Mouse (Mus musculus): ENCODE data around the gene Bloc1s3. TPM values are rescaled to one million over a fixed set of nuclear protein-coding genes. Genes with fewer than 3 reads are reported as not detected.
A peak's percentile ranks its signal among the peaks of the same experiment; 100 is the strongest.
"Not testable (repeated sequence)": the region's sequence is repeated elsewhere in the genome, so short reads cannot be mapped to it uniquely, and the experiment has no call there.

Gene Bloc1s3
- total RNA-seq, 2 experiments from 2014 or later, result 7.6 to 7.8 TPM

DNA sequence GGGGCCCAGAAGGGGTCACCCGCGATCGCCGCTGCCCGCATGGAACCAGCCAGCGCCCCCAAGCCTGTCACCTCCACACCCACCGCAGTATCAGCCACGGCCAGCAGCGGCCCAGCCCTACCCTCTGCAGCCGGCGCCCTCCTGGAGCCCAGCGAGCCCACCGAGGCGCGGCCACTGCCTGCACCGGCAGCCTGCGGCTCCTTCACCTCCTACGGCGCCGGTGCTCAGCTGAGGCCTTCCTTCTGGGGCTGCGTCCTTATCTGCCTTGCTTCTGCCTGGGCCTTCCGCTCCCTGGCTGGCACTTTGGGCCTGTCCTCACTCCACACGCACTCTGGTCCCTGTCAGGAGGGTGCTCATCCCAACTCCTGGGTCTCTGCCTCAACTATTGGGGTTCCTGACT lies 11.9 kb upstream of the Bloc1s3 start:
- DNase-seq (ENCODE audit: low spot score in 2 of 2), result no peak

DNA sequence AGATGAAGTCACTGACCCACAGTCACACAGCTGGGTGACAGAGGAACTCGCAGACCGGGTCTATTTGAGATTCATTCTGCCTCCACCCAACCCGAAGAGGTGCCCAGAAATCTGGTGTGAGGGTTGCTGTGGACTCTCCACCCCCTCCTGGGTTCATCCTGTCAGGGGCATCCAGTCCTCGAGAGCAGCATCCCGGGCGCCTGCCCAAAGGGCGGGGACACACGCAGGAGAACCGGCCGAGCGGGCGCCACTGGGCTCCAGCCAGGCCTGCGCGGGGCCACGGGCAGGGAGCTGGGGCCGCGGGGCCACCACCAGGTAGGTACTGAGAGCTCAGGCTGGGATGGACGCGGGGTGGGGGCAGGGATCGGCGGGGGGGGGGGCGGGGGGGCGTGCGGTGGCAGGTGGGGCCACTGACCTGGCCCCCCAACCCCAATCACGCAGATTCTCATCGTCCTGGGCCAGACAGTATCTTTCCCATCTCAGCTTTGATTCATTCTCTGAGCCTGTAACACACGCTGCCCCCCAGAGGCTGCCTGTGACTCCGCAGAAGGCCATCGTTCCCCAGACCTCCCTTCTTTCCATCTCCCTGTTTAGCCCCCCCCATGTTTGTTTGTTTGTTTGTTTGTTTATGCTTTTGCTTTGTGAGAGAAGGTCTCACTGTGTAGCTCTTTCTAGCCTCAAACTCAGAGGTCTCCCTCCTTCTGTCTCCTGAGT lies 9.6 kb upstream of the Bloc1s3 start, which contains the start of gene Nkpd1:
Gene Nkpd1 (plus strand): TSS at position 187 of the 714 bp plus-strand sequence.
- DNase-seq (ENCODE audit: low spot score in 2 of 2), result no peak

DNA sequence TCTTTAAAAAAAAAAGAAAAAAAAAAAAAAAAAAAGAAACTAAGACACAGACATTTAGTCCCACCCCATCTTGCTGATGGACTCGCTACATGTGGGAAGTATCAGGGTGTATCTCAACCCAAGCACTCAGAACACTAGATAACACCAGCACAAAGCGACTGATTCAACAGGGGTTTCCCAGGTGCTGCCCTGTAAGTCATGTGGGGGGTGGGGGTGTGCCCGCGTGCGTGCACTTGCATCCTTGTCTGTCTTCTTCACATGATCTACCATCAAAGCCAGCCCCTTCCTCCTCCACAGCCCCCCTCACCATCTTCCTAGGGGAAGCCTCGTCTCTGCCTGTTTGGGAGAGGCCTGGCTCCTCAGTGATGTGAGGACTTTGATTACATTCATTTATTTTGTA lies 4.2 kb upstream of the Bloc1s3 start:
- DNase-seq (ENCODE audit: low spot score in 2 of 2), result no peak

DNA sequence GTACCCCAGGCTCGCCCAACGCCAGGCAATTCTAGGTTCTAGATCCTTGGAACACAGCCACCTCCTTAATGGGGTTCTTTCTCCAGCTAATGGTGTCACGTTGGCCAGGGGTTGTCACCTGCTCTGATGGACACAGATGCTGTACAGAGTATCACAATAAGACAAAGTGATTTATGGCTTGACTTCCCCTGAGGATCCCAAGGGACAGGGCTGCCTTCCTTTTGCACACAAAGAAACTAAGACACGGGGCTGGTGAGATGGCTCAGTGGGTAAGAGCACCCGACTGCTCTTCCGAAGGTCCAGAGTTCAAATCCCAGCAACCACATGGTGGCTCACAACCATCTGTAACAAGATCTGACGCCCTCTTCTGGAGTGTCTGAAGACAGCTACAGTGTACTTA lies 3.8 kb upstream of the Bloc1s3 start:
- DNase-seq (ENCODE audit: low spot score in 2 of 2), result not testable (repeated sequence)

DNA sequence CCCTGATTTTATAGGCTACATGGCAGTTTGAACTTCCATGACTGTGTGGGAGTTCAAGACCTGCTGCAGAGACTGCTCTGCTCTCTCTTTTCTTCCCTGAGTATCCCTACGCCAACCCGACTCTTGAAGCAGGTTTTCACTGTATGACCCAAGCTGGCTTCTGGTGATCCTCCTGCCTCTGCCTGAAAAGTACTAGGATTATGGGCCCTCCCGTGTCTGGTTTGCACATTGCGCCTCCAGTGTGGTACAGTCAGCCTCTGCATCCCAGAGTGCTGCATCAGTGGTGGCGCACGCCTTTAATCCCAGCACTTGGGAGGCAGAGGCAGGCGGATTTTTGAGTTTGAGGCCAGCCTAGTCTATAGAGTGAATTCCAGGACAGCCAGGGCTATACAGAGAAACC lies 1.6 kb upstream of the Bloc1s3 start:
- no peak for DNase-seq (ENCODE audit: low spot score in 2 of 2)

DNA sequence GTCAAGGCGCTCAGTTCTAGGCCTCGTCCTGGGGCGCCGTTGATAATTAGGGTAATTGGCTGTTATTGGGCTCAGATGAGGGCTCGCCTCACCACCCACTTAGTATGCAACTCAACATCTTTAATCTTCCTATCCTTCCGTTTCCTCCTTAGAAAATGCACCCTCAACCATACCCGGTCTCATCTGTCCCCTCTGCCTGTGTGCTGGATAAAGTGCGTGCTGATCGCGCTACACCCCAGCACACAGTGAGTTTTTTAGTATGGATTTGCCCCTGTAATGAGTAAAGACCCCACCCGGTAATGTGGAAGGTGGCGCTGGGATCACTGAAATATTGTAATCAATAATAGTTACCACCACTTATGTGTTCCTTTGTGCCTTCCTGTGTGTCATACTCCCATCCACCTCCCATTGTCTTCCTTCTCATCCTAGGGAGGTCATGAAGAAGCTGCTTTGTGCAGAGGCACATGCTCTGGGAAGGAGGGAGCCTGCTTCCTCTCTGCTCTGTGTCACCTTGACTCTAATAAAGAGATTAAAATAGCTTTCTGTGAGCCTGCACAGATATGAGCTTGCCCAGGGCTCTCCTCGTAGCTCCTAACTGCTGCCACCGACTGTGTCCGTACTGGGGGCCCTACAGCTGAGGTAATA lies 879 bp upstream of the Bloc1s3 start:
- no peak for DNase-seq (ENCODE audit: low spot score in 2 of 2)

DNA sequence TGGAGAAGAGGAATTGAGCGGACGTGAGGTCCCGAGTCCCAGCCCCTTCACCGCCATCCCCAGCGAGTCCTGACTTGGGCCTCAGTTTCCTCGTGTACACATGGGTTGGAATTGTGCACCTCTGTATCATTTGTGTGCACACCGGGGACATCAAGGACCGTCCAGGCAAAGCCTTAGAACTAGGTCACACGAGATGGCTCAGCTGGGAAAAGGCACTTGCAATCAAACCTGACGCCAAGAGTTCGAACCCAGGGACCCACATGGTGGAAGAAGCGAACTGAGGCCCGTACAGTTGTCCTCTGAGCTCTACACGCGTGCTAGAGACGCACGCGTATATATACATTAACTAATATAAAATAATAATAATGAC lies 570 bp downstream of the Bloc1s3 start:
- no peak for DNase-seq (ENCODE audit: low spot score in 2 of 2)

DNA sequence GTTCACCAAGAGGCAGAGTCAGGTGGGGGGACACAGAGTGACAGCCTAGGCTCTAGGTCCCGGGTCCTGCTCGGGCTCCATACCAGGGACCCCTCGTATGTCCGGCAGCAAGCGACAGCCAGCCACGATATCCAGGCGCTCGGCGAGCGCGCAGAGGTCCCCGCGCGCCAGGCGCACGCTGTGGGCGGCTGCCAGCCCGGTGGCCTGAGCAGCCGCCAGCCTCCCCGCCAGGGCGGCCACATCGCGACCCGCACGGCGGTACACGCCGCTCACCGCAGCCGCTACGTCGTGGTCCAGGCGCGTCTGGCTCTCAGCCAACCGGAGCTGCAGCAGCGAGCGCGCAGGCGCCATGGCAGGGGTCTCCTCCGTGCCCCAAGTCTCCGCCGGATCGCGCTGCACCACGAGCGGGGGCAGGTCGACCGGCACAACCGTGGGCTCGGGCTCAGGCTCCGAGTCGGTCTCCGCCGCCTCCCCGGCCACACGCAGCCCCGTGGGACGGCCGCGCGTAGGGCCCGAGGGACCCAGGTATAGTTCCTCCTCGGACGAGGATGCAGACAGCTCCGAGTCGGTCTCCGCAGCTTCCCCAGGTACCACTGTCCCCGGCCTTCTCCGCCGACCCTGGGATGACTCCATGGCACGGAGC lies 1.1 kb downstream of the Bloc1s3 start:
- peak in 1 of 2 experiments; percentile 37 for DNase-seq (ENCODE audit: low spot score in 2 of 2)

DNA sequence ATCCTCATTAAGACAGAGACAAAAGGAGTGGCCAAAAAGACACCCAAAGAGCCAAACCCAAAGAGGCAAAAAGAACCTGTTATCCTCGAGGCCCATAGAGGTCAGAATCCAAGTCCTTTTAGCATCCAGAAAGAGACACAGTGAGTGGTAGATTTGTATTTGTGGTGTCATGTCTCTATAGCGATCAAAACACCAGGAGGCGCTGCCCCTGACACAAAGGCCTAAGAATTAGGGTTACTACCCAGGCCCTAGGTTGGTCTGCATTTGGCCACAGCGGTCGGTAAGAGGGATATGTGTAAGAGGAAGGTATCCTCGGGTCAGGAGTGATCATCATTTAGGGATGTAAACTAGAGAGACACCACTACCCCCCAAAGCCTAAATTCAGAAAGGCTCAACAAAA lies 1.8 kb downstream of the Bloc1s3 start:
- no peak for DNase-seq (ENCODE audit: low spot score in 2 of 2)

DNA sequence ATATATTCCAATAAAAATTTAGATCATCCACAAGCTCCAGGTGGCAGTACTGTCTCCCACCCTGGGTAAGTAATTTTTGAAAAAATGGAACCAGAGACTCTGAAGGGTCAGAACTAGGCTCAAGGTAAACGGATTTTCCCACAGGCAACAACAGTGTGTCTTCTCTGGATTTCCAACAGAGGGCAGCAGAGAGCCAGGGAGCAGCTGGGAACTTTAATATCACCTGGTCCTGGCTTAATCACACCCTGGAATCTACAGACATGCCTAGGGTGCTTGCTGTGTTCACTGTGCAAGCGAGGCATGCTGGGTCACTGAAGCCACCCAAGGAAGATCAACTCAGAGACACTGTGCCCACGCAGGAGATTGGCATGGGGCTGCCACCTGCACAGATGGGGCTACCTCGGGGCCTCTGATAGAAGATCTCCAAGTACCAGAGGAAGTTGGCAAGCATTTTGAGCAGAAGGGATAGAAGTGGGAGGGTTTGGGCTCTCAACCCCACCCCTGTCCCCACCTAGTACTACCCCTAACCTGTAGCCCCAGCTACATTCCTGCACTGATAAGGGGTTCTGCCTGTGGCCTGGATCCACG lies 4.6 kb downstream of the Bloc1s3 start:
- DNase-seq (ENCODE audit: low spot score in 2 of 2), result peak in 1 of 2 experiments; percentile 44

DNA sequence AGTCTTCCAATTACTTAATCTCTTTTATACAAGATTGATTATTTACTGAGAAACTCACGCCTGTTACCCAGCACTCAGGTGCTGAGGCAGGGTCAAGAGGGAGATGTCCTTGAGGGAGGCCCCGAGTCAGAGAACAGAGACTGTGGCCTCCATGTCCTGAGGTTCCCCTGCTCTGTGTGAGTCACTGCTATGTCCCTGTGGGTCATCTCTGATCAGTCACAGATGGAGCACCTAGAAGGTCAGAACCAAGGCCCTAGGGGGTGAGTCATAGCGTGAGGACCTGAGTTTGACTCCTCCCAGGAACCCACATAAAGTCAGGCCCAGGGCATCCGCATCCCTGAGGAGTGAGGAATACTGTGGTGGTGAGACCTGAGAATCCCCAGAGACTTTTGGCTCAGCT lies 6.5 kb downstream of the Bloc1s3 start:
- DNase-seq (ENCODE audit: low spot score in 2 of 2), result no peak

DNA sequence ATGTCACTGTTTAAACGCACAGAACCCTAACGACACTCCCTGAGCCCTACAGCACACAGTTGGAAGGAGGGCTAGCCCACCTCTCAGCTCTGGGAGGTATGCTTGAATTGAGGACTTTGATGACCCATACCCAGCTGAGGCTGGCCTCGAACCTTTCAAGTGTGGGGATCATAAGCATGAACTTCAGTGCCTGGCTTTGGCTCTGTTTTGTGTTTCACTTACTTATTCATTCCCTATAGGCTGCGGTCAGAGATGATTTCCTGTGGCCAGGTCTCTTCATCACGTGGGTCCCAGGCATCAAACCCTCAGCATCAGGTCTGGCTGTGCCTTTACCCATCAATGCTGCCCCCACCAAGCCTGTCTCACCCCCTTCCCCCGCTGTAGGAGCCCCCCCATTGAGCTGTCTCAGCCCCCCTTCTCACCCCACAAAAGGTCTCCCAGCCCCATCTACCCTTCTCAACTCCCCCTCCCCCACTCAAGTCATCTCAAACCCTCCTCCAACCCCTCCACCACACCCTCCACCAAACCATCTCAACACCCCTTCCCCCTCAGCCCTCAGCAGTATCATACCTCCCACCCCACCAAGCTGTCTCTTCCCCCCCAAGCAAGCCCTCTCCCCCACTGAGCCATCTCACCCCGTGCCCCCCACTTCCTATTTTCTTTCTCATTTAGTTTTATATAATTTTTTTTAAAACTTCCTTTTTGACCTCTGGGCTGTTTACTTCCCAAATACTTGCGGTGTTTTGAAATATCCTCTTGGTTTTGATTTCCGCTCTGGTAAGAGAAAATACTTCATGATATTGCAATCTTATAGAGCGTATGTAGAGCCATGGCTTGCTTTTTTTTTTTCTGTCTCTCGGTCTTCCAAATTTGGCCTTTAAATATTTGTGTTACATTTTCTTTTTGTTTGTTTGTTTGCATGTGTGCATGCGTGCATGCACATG lies 7.5 kb downstream of the Bloc1s3 start:
- DNase-seq (ENCODE audit: low spot score in 2 of 2), result no peak

DNA sequence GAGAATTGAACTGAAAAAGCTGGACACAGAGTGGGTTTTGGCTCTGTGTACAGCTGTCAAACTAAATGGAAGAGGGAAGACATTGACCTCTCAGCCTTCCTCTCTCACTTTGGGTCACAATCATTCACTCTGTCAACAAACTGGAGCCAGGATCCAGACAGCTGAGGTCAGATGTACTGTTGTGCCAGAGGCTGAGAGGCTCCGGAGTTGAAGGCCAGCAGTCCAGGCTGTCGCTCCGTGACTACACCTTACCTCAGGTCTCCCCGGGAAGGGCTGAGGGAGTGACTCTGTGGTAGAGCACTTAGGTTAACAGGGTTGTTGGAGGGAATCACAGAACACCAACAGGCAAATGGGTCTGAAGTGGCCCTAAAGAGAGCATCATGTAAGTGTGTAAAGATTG lies 9.8 kb downstream of the Bloc1s3 start:
- DNase-seq (ENCODE audit: low spot score in 2 of 2), result no peak

DNA sequence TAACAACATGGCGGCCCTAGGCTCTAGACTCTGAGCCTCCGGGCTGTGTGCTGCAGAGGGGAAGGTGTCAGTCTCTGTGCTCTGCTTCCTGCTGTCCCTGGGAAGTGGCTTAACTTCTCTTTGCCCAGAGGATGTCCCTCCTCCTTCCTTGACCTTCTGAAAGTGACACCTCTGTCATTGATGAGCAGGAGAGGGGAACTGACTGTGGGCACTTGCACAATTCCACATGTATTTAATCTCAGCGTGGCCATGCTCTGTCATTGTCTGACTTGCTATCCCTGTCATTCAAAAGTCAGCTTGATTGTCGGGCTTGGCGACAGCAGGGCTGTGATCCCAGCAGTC lies 12.0 kb downstream of the Bloc1s3 start:
- DNase-seq (ENCODE audit: low spot score in 2 of 2), result no peak

DNA sequence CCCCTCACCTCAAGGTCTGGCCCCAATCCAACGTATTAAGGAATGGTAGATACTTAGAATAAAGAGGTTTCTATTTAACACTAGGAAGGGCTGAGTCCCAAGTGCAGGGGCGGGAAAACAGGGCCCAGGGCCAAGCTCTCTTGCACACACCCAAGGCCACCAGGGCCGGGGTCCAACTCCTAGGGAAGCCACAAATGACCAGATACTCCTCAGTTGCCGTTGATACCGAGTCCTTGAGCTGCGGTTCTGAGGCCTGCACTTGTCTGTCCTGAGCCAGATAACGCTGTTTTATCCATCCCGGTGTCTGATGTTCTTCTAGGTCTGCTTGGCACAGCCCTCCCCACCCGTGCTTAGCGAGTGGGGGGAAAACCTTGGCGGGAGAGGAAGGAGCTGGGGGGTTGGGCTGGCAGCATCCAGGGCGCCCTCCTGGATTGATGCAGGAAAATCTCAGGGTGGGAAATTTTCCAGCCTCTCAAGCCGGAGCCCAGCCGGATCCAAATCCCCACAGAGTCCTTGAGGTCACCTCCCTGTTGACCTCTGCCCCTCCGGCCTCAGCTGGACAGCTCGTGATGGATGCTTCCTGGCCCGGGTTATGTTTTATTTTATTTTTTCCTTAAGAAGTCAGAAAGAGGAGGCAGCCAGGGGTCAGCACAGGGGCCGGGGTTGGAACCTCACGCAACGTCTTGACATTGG lies 12.5 kb downstream of the Bloc1s3 start:
- DNase-seq (ENCODE audit: low spot score in 2 of 2), result no peak

DNA sequence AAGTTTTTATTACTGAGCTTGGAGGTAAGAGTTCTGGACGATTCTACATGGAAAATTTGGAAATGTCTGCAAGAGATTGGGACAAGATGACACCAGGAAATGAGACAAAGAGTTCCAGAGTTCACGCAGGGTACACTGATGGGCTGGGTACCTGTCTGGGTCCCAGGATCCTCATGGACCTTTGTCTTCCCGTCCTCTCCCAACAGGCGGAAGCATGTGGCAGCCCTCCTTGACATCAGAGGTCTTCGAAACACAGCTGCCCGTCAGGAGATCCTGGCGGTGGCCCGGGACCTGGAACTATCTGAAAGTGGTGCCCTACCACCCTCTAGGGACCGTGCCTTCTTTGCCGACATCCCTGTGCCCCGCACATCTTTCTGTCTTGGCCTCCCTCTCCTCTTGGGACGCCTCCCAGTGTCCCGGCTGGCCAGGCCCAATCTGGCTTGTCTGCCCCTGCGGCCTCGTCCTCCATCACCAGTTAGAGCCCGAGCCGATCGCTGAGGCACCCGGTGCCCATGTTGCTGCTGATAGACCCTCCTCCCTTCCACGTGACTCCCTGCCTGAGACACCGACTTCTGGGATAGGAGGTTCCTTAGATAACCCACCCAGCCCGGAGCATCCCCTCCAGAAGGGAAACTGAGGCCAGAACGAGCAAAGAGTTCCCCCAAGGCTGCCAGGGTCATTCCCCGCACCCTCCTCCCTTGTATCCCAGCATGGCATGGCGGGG lies 13.3 kb downstream of the Bloc1s3 start:
- no peak for DNase-seq (ENCODE audit: low spot score in 2 of 2)

DNA sequence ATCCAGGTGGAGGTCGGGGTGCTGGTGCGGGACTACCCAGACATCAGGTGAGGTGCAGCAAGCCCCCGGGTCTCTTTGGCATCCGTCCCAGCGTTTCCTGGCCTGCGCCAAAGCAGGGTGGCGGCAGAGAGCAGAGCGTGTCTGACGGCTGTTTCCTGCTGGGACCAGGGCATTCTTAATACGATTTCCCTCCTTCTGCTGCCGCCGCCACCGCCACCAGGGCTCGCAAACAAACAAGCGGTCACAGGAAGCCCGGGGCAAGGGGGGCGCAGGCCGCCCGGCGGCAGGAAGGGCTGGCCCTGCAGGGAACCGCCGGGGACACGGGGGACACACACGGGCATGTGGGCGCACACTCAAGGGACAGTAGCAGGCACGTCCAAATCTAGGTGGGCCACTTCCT lies 16.4 kb downstream of the Bloc1s3 start:
- no peak for DNase-seq (ENCODE audit: low spot score in 2 of 2)

DNA sequence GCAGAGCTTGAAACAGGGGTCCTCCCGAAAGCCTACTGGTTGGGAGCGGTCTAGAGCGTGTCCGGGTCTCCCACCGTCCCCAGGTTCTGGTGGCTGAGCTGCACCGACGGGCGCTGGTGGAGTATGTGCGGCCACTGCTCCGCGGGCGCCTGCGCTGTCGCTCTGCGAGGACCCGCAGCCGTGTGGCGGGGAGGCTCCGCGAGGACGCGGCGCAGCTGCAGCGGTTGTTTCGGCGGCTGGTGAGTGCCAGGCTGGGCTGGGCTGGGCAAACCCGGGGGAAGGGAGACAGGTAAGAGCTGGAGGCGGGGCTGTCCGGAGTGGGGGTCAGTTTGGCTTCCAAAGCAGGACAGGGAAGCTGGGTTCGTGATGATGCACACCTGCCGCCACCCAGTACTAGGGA lies 18.6 kb downstream of the Bloc1s3 start:
- DNase-seq (ENCODE audit: low spot score in 2 of 2), result peak in 1 of 2 experiments; percentile 20

DNA sequence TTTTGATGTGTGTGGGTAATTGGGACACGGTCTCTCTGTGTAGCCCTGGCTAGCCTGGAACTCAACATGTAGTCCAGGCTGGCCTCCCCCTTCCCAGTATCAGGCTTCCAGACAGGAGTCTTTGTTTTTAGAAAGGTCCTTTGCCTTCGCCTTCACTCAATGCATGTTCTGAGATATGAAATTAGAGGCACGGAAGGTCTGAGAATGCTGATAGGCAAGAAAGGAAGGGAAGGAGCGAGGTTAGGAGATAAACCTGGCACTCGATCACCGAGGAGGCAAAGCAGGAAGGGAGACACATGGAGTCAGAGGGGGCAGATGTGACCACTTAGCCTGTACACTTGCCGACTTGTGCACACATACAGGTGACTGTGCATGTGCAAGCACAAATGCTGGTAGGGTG lies 21.6 kb downstream of the Bloc1s3 start:
- no peak for DNase-seq (ENCODE audit: low spot score in 2 of 2)

DNA sequence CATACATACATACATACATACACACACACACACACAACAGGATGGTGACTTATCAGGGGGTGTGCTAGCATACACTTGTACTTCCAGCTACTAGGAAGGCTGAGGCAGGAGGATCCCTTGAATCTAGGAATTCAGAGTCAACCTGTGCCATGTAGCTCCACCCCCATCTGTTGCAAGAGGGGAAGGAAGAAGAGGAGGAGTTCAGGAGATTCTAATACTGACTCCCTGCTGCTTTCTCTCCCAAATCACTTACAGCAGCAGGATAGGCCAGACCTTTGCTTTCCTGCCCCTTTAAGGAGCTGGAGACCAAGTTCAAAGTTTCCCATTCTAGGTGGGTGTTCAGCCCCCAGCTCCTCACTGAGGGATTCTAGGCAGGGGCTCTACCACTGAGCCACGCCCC lies 22.7 kb downstream of the Bloc1s3 start:
- DNase-seq (ENCODE audit: low spot score in 2 of 2), result no peak
